Mouse (Mus musculus) small intestine, adult 2 months (tissue): ENCODE data around the gene Pnmt.

Source experiments
- CTCF ChIP-seq: fragments of 200-500 bp; IDR thresholded peaks from 2 replicates; pipeline ENCODE4 v1.5.1; 2012; ENCODE audit warnings: low read depth, mild to moderate bottlenecking, control low read depth, inconsistent platforms, low read length, moderate library complexity, mixed read lengths; ENCODE audit not compliant: insufficient replicate concordance, insufficient read length; ENCODE audit errors: extremely low read depth
- POLR2A ChIP-seq: fragments of 200-500 bp; IDR thresholded peaks from 2 replicates; pipeline ENCODE4 v1.6.1; 2012; ENCODE audit warnings: low read depth, mild to moderate bottlenecking, control low read depth, inconsistent platforms, low read length, moderate library complexity

DNA sequence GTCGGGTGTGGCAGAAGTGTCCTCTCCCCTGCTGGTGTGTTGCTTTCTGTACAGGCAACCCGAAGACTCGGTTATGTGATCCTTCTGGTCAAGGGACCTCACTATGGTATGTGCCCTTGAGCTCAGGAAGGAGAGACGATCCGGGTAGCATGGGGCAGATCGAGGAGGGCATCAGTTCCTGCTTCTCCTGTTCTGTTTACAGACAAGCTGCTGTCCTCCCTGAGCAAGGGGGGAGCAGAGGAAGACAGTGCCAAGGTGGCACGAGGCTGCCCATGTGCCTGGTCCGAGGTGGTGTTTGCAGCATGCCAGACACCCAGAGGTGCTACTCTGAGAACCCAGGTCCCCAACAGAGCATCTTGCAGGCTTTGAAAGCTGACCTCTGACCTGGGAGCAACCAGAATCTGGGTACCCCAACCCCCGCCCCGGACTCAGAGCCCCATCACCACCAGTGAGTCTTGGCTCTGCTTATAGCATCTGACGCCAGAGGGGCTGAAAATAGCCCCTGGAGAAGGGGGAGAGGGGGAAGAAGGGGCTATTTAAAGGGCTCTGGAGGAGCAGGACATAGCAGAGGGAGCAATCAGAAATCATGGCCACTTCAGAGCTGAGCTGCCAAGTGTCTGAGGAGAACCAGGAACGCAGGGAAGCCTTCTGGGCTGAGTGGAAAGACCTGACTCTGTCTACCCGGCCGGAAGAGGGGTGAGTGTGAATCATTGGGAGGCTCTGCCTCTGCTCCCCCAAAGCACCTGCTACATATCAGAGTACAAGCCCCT, 2.8 kb upstream of the Pnmt start, which contains the start of gene Tcap:
- TF ChIP-seq POLR2A (no peak), CTCF (no peak)
